Mouse (Mus musculus): ENCODE measurements around the gene Olfr314. TPM values are rescaled to one million over a fixed set of nuclear protein-coding genes. Genes with fewer than 3 reads are reported as not detected.
A peak's percentile ranks its signal among the peaks of the same experiment; 100 is the strongest.
"Not testable (repeated sequence)": the region's sequence is repeated elsewhere in the genome, so short reads cannot be mapped to it uniquely, and the experiment has no call there.

Gene Olfr314
- polyA plus RNA-seq, 1 experiment from 2014 or later, result not detected

DNA sequence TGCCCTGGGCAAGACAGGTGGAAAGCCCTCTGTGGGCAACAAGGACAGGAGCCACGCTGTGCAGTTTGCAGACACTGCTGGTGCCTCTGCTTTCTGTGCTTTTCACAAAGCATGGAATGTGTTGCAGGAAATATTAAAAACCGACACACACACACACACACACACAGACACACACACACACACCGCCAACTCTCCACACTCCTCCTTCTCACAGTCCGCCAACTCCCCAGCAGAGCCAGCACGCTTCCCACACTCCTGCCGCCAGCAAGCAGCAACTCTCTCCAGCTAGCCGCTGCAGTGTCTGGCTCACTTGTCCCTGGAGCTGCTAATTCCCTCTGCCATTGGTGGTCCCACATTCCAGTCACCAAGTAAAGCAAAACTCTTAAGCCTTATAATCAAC lies 14.1 kb downstream of the Olfr314 start:
- ATAC-seq, result no peak
- Histone ChIP-seq H3K9ac (no peak overlapping the region), H3K36me3 (no peaks in the 10 kb centered on the region), H3K27ac (no peak overlapping the region), H3K4me1 (replicated peaks) (peaks cover 4% of the 10 kb centered on the region), H3K9me3 (no peaks in the 10 kb centered on the region), H3K4me3 (replicated peaks) (no peak overlapping the region), H3K4me2 (replicated peaks) (no peak overlapping the region), H3K27me3 (replicated peaks) (no peaks in the 10 kb centered on the region)
- WGBS, result 78% methylated on average over 7 of the region's 7 CpGs

GRCm38 (mm10) chr11:58799747-58800146 lies 17.0 kb downstream of the Olfr314 start:
- Histone ChIP-seq H3K9me3 (no peaks in the 10 kb centered on the region), H3K9ac (no peak overlapping the region), H3K36me3 (no peaks in the 10 kb centered on the region), H3K4me1 (replicated peaks) (peaks cover 12% of the 10 kb centered on the region), H3K27ac (no peak overlapping the region), H3K27me3 (replicated peaks) (no peaks in the 10 kb centered on the region), H3K4me3 (replicated peaks) (no peak overlapping the region), H3K4me2 (replicated peaks) (no peak overlapping the region)
- no peak for ATAC-seq
- 68% methylated on average over 5 of the region's 5 CpGs for WGBS

GRCm38 (mm10) chr11:58801558-58802228 lies 18.9 kb downstream of the Olfr314 start, which contains the start of gene Fam183b:
TSS of gene Fam183b (minus strand) at chr11:58801960.
- no peaks in the 10 kb centered on the region for H3K27me3 ChIP-seq (replicated peaks)
- WGBS, result 11% methylated on average over 14 of the region's 14 CpGs
- no peaks in the 10 kb centered on the region for H3K9me3 ChIP-seq
- H3K27ac ChIP-seq, result peak within 1 kb of the TSS; percentile 60; the same call in 1 of the 2 replicates
- no peak within 1 kb of the TSS; the same call in 1 of the 2 replicates for H3K9ac ChIP-seq
- H3K36me3 ChIP-seq, result no peaks in the 10 kb centered on the region
- peak; percentile 84 for ATAC-seq
- peak within 1 kb of the TSS; percentile 54 for H3K4me2 ChIP-seq (replicated peaks)
- peaks cover 12% of the 10 kb centered on the region for H3K4me1 ChIP-seq (replicated peaks)
- H3K4me3 ChIP-seq (replicated peaks), result peak within 1 kb of the TSS; percentile 10

DNA sequence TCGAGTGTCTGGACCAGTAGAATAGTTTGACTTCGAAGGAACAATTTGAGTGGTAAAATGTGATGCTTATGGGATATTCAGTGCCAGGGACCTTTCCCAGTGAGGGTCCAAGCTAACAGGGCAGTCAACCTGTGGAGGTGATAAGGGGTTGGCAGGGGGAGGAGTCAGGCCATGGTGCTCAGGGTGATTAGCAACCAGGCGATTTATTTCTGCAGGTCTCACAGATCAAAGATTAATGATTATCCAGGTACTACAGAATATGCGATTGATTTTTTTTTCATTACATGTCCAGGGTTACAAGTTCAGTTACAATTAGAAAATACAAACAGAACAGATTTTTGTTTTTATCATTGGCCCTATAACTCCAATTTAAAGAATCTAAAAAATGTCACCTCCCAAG lies 21.1 kb downstream of the Olfr314 start:
- H3K4me2 ChIP-seq (replicated peaks), result no peak overlapping the region
- no peaks in the 10 kb centered on the region for H3K36me3 ChIP-seq
- 39% methylated on average over 4 of the region's 4 CpGs for WGBS
- ATAC-seq, result peak; percentile 73
- H3K4me1 ChIP-seq (replicated peaks), result peaks cover 12% of the 10 kb centered on the region
- no peak overlapping the region for H3K9ac ChIP-seq
- no peaks in the 10 kb centered on the region for H3K9me3 ChIP-seq
- no peaks in the 10 kb centered on the region for H3K27me3 ChIP-seq (replicated peaks)
- H3K27ac ChIP-seq, result 0 out of 2 replicates have a peak overlapping the region, but pooled peaks have one; percentile 37
- H3K4me3 ChIP-seq (replicated peaks), result no peak overlapping the region

GRCm38 (mm10) chr11:58804393-58804792 lies 21.6 kb downstream of the Olfr314 start:
- peak overlapping the region; percentile 72 for H3K27ac ChIP-seq
- 0 out of 2 replicates have a peak overlapping the region, but pooled peaks have one; percentile 28 for H3K4me2 ChIP-seq (replicated peaks)
- peak; percentile 83 for ATAC-seq

DNA sequence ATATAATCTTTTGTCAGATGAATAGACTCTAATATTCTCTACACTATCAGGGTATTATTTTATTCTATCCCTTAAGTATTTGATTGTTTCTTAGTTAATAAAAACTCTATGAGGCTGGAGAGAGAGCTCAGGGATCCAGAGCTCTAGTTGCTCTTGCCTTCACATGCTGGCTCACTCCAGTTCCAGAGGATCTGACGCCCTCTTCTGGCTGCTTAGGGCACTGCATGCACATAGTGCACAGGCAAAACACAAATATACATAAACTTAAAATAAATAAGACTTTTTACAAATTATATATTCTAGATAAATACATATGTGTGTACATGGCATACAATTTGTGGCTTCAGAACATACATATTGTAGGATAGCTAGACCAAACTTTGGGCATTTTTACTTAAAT lies 29.2 kb downstream of the Olfr314 start:
- no peaks in the 10 kb centered on the region for H3K4me1 ChIP-seq (replicated peaks)
- H3K4me3 ChIP-seq (replicated peaks), result no peak overlapping the region
- H3K4me2 ChIP-seq (replicated peaks), result no peak overlapping the region
- no peaks in the 10 kb centered on the region for H3K36me3 ChIP-seq
- no peaks in the 10 kb centered on the region for H3K9me3 ChIP-seq
- WGBS, result 6% methylated on average over 1 of the region's 1 CpGs
- no peak overlapping the region for H3K9ac ChIP-seq
- no peak for ATAC-seq
- no peak overlapping the region for H3K27ac ChIP-seq
- no peaks in the 10 kb centered on the region for H3K27me3 ChIP-seq (replicated peaks)

More at GRCm38 (mm10) chr11:58804393-58804792, 21.6 kb downstream of the Olfr314 start:
- Histone ChIP-seq H3K4me3 (replicated peaks) (no peak overlapping the region), H3K9ac (no peak overlapping the region), H3K4me1 (replicated peaks) (peaks cover 12% of the 10 kb centered on the region), H3K36me3 (no peaks in the 10 kb centered on the region), H3K9me3 (no peaks in the 10 kb centered on the region), H3K27me3 (replicated peaks) (no peaks in the 10 kb centered on the region)
- WGBS, result 23% methylated on average over 2 of the region's 2 CpGs

- H3K4me3 ChIP-seq (replicated peaks); H3K4me1 ChIP-seq (replicated peaks); ATAC-seq; H3K4me2 ChIP-seq (replicated peaks); H3K36me3 ChIP-seq; H3K27ac ChIP-seq; H3K9ac ChIP-seq; H3K9me3 ChIP-seq; H3K27me3 ChIP-seq (replicated peaks): not testable (repeated sequence)
- 48% methylated on average over 1 of the region's 1 CpGs for WGBS
Measured at GRCm38 (mm10) chr11:58814700-58815099, 31.9 kb downstream of the Olfr314 start, which contains the start of gene Olfr313. TSS of gene Olfr313 (plus strand) at chr11:58815000.

- WGBS, result 63% methylated on average over 1 of the region's 1 CpGs
- no peak for ATAC-seq
- Histone ChIP-seq H3K27ac (no peak overlapping the region), H3K4me1 (replicated peaks) (no peaks in the 10 kb centered on the region), H3K9me3 (no peaks in the 10 kb centered on the region), H3K27me3 (replicated peaks) (no peaks in the 10 kb centered on the region), H3K36me3 (no peaks in the 10 kb centered on the region), H3K9ac (no peak overlapping the region), H3K4me2 (replicated peaks) (no peak overlapping the region), H3K4me3 (replicated peaks) (no peak overlapping the region)
Measured at GRCm38 (mm10) chr11:58815676-58816075, 32.9 kb downstream of the Olfr314 start.

DNA sequence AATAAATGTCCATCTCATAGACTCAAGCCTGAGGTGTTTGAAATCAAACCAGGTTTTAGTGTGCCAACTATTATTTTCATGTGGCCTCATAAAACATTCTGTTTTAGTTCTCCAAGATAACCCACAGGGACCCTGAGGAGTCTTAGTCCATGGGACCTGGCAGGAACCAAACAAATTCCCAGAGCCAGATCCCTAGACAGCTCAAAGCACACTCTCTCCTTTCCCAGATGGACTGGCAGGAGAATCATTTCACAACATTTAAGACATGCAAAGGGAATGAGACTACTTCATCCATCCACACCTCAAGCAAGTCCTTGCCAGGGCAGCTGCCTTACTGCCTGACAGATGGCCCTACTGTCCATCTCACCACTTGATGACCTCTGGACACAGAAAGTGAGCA lies 46.2 kb downstream of the Olfr314 start, which contains the start of gene Olfr312:
TSS of gene Olfr312 (plus strand) at position 301 of the 400 bp plus-strand sequence.
- H3K27me3 ChIP-seq (replicated peaks); ATAC-seq; H3K4me1 ChIP-seq (replicated peaks); H3K36me3 ChIP-seq; H3K27ac ChIP-seq; H3K9ac ChIP-seq; H3K9me3 ChIP-seq; H3K4me3 ChIP-seq (replicated peaks); H3K4me2 ChIP-seq (replicated peaks): not testable (repeated sequence)

GRCm38 (mm10) chr11:58829764-58830163 lies 47.0 kb downstream of the Olfr314 start:
- 84% methylated on average over 3 of the region's 3 CpGs for WGBS
- Histone ChIP-seq H3K9ac (no peak overlapping the region), H3K4me1 (replicated peaks) (no peaks in the 10 kb centered on the region), H3K27ac (no peak overlapping the region), H3K4me2 (replicated peaks) (no peak overlapping the region), H3K27me3 (replicated peaks) (no peaks in the 10 kb centered on the region), H3K4me3 (replicated peaks) (no peak overlapping the region), H3K9me3 (no peaks in the 10 kb centered on the region), H3K36me3 (no peaks in the 10 kb centered on the region)
- no peak for ATAC-seq

GRCm38 (mm10) chr11:58832541-58832940 lies 49.8 kb downstream of the Olfr314 start:
- not testable (repeated sequence) for H3K36me3 ChIP-seq; H3K27me3 ChIP-seq (replicated peaks); H3K4me3 ChIP-seq (replicated peaks); ATAC-seq; H3K27ac ChIP-seq; H3K4me2 ChIP-seq (replicated peaks); H3K9ac ChIP-seq; H3K4me1 ChIP-seq (replicated peaks); H3K9me3 ChIP-seq
- 74% methylated on average over 3 of the region's 3 CpGs for WGBS

All from intestine, embryonic 15.5 days (tissue).